Mouse (Mus musculus) adrenal gland, postnatal 25 days (tissue): Measurements from ENCODE around the gene Cacna1c. TPM values are rescaled to one million over a fixed set of nuclear protein-coding genes. Genes with fewer than 3 reads are reported as not detected.

Experiments used
- DNase-seq: peaks from one replicate; pipeline ENCODE4 v3.0.0; 2021; ENCODE audit warnings: mixed read lengths
- total RNA-seq: library from RNA; stranded (reverse); gene quantifications from 2 replicates; pipeline ENCODE4 v1.2.3, GENCODE M21; 2021

The Cacna1c gene
- total RNA-seq, 1 experiment from 2014 or later = 104 TPM

GRCm38 (mm10) chr6:118955777-118956176, 240.4 kb downstream of the Cacna1c start:
- no peak for DNase-seq

DNA sequence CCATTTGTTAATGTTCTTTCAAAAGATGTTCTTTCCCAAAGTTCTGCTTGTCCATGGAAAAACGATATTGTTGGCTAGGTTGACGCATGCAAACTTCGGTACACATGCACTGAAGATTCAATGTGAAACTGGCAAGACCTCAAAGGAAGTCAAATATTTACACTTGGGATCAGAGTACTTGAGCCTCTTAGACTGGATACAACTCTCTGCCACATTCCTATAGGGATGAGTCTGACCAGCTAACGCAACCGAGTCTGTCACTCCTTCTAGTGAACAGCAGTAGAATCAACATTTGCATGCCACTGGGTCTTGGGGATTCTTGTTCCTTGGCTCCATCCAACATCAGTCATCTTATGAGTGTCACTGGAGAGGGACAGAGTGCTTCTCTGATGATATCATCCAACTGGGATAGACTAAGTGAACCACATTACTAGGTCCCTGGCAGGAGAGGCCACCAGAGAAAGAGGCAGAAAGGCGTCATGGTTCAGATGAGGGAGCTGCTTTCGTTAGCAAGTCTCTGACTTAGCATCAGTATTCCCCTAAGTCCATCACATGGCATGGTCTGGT, 241.1 kb downstream of the Cacna1c start:
- DNase-seq = no peak

- no peak for DNase-seq
These were observed 243.8 kb downstream of the Cacna1c start for GRCm38 (mm10) chr6:118952377-118952776.

DNA sequence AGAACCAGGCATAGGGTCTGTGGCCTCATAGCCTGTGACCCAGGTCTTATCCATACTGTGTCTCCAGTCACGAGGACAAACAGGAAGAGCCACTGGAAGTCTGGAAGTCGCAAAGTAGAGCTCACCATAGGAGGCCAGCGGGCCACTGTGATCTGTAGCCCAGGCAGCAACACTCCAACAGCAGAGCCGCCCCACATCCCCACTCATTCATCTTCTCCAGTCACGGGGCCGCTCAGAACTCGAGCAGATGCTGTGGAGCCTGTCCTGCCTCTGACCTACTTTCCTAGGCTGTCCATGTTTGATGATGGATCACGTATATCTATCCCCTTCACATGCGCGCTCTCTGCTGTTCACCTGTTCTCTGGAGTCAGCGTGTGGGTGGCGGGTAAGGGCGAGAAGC, 246.0 kb downstream of the Cacna1c start:
- DNase-seq = peak; percentile 26

- no peak for DNase-seq
These were observed 248.9 kb downstream of the Cacna1c start for GRCm38 (mm10) chr6:118947286-118947685.

DNA sequence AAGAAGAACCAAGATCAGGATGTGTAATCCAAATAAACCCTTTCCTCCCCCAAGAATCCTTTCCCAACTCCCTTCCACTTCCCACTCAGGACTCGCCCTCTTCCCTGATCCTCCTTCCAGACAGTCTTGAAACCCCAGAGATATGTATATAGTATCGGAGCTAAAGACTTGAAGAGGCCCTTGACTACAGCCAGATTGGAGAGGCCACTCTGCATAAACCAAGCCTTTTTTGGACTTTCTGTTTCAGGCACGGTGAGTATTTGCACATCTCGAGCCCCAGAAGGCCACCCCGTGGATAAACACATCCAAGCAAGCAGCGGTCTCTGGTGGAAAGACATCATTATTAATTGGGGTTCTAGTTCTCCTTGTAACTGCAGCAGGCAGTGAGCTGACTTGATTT, 249.6 kb downstream of the Cacna1c start:
- no peak for DNase-seq

- DNase-seq = no peak
These were observed 252.1 kb downstream of the Cacna1c start for GRCm38 (mm10) chr6:118944093-118944492.

DNA sequence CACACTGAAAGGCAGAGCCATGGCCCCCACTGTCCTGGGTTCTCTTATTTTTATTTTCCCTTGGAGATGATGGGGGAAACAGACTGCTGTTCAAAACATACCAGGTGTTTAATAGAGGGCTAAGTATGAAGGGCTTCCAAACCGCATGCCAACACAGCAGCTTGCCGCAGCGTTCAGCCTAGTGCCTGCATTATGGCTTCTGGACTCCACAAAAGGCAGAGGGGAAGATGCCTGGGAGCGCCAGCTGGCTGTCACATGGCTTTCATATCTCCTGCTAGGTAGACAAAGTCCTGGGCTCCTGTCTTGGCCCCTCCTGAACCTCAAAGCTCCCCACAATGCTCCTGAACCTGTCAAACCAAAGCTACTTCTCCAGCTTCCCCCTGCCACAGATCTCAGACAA, 254.4 kb downstream of the Cacna1c start:
- no peak for DNase-seq

DNA sequence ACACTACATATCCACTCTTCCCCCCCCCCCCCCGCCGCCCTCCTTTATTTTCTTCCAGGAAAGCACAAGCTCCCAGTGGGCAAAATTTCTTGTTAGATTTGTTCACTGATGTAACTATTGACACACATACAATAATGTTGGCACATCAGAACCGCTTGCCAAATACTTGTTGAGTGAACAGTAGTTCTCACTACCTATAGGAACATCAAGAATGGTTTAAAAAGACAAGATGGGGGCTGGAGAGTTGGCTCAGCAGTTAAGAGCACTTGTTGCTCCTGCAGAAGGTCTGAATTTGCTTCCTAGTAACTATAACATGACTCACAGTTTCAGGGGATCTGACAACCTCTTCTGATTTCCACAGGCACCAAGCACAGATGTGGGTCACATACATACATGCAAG, 255.2 kb downstream of the Cacna1c start:
- no peak for DNase-seq

GRCm38 (mm10) chr6:118939626-118940025, 256.6 kb downstream of the Cacna1c start:
- DNase-seq = peak; percentile 43

- no peak for DNase-seq
These were observed 257.7 kb downstream of the Cacna1c start for GRCm38 (mm10) chr6:118938386-118939096.

DNA sequence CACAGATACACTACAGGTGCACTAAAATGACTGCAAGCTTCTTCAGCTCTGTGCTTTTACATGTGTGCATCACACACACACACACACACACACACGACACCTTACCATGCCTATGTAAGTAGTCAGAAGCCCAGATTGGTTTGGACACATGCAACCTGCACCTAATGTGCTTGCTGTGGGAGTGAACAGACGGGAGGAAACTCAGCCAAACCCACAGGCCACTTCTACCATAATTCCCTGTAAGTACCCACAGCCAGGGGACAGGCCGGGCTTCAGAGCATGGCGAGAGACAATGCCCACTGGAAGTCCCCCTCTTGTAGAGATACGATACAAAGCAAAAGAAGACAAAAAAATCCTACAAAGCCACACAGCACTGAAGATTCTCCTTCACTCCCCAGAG, 258.7 kb downstream of the Cacna1c start:
- DNase-seq = no peak

GRCm38 (mm10) chr6:118935520-118936415, 260.4 kb downstream of the Cacna1c start:
- peak; percentile 65 for DNase-seq

- no peak for DNase-seq
These were observed 261.8 kb downstream of the Cacna1c start for GRCm38 (mm10) chr6:118934243-118934902.

DNA sequence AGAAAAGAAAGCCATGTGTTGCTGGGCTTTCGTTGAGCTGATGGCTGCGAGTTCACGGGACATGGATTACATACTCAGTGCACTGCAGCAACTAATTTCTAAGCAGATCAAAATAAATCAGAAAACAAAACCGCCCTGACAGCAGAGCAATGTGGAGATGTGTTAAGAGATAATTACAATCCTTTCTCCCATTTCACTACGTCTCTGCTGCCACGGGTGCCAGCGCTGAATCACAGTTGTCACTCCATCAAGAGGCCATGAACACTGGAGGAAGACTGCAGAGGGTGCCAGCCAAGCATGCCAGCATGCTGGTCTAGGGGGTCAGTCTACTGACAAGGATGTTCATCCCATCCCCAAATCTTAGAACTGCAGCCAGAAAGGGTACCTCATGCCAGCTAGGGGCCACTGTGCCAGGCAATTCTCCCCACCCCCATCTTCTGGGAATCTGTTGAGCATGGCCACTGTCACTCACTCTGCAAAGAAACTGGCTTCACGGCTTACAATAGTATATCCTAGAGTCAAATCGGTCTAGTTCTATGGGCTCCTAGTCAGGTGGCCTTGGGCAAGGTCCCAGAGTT, 263.1 kb downstream of the Cacna1c start:
- DNase-seq = no peak

DNA sequence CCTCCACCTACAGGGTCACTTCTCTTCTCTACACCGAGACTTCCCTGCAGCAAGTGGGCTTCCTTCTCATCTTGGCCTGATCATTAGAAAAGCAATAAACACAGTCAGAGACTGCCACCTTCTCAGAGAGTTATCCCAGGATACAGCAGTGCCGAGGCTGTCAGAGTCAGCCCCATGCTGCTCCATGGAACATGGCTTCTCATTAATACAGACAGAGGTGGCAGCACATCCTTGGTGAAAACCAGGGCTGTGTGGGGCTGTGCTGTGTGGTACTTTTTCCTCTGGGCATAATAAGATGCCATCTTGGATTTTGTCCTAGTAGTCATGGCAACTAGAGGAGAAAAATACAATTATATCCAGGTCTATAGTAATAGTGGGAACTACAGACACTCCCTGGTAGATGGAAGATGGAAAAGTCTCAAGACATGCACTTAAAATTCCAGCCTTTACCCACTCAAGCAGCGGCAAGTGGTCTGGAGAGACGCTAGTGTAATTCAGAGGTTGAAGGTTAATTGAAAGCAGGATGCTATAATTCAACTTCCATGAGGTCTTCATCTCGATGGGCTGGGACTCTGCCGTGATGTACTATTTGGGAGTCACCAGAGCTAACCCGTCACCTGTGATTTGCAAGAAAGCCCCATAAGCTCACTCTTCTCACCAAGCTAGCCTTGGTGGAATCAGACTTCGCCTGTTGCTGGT, 264.1 kb downstream of the Cacna1c start:
- DNase-seq = no peak

DNA sequence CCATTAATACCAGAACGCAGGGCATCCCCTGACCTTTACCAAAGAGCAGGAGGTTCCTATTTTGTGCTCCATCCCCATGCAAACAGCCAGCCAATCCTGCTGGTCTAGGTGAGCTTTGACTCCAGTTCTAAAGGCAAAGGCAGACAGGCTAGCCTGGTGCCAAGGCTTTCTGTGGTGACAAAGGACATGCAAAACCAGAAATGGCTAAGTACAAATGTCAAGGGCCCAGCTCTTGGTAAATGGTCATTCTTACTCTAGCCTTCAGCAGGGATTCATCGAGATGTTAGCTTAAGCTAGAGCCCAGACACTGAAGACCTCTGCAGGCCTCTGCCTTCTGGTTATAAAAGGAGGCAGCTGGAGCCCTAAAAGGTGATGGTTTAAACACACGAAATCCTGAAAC, 269.5 kb downstream of the Cacna1c start:
- no peak for DNase-seq

DNA sequence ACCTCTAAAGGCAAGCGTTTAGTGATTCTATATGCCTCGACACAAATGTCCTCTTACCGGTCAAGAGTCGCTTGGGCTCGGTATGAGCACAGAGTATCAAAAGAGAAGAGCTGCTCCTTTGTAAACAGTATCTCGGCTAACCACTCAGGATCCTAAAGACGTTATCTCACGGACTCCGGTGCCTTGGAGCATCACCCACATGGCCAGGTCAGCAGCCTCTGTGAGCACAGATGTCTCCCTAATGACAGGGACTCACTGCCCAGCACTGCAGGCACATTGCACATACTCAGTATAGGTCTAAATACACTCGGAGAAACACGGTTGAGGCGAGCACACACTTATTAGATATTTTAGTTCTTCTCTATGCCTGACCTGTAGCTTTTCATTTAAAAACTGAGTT, 271.8 kb downstream of the Cacna1c start:
- DNase-seq = no peak

DNA sequence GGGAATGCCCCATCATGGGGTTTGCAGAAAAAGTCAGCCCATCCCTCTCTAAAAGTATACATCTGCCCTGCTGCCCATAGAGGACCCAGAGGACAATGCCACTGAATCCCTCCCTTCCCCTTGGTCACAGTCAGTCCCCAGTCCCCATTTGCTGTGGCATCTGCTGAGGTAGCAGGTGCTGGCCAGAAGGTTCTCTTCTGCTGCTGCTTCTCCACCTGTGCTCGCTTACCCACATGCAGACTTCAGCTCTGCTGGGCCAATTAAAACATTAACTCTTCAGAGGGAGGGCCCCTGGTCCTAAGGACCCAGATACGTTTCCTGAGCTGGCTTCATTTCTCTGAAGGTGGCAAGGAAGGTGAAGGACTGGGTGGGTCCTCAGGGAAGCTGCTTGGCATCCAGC, 272.3 kb downstream of the Cacna1c start:
- no peak for DNase-seq

DNA sequence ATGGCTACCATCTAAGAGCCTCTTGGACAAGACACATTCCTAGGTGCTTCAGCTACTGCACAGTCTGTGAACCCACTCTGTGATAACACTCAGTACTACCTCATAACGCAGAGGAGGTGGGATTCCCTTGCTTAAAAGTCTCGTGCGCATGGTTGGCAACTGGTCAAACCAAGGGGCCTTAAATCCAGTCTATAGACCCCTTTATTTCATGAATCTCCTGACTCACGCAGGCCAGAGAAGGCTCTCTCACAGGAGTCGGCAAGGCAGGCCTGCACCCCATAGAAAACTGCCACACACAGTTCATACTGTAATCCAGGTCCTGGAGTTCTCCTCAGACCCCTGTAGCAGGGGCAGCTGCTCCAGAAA, 273.0 kb downstream of the Cacna1c start:
- no peak for DNase-seq

GRCm38 (mm10) chr6:118922328-118923211, 273.6 kb downstream of the Cacna1c start:
- peak; percentile 77 for DNase-seq
